Mouse (Mus musculus): ENCODE measurements at regions not wholly inside any gene's neighbourhood (a gene's known extent, or its start where the extent isn't known, plus 50 kb on each side); places are given as distances from the start of the nearest gene placed in this dataset.

DNA sequence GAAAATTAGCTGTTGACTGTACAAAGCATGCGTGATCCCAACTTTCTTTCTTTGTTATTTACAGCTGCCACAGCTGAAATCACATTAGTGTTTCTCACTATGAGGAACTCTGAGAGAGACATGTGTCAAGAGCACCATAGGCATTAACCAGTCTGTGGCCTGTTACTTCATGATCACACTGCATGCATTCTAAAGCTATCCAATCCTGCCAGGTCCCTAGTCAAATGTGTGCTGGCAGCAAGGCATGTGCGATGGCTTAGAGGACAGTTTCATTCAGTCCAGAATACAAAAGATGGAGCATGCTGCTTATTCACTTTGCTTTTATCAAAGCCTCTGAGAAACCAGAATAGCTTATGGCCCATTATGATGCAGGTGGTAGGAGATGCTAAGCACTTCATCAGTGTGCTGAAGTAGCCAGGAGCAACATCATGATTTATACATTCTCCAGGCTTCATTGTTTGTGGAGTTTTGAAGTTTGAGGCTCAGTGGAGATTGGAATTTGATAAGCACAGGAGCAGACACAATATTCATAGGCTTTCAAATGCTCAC is 882.9 kb upstream of the Lrrn3 start:
- no peak for DNase-seq (ENCODE audit: low read depth, low spot score)

- DNase-seq (ENCODE audit: low read depth, low spot score) = no peak
Observed at GRCm38 (mm10) chr12:42338996-42339680, 852.9 kb upstream of the Lrrn3 start.

DNA sequence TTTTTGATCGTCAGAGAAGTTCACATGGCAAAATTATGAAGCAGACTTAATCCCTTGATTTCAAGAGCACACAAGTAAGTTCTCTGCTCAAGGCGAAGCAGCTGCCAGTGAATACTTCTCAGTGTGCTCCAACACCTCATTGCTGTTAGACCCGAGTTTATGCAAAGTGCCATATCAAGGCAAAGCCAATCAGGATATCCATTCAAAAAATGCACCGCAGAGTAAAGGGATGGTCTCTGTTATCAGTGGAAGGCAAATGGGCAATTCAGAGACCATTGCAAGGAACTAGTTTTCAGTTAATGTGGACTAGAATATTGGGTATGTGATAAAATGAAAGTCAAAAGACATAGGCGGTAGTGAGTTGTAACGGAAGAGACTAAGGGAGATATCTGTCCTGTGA is 820.2 kb upstream of the Lrrn3 start:
- DNase-seq (ENCODE audit: low read depth, low spot score) = no peak

- DNase-seq (ENCODE audit: low read depth, low spot score) = no peak
Observed at GRCm38 (mm10) chr12:42277241-42278032, 791.2 kb upstream of the Lrrn3 start.

DNA sequence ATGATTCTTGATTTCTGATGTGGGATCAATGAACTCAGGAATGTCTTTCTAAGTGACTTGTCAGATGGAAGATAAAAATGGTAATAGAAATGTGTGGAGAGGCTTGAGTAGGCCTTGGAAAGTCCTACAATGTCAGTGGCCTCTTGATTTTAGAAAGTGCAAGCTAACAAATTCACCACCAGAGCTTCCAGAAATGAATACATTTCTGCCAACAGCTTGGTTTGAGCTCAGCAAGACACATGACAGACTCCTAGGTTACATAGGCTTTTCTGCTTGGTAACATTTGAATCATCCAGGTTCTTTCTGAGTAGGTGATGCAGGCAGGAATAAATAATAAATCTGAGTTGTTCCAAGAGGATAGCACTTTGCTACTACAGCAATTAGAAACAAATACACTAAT is 764.2 kb upstream of the Lrrn3 start:
- DNase-seq (ENCODE audit: low read depth, low spot score) = no peak

GRCm38 (mm10) chr12:42229235-42229634 is 743.0 kb upstream of the Lrrn3 start:
- no peak for DNase-seq (ENCODE audit: low read depth, low spot score)

DNA sequence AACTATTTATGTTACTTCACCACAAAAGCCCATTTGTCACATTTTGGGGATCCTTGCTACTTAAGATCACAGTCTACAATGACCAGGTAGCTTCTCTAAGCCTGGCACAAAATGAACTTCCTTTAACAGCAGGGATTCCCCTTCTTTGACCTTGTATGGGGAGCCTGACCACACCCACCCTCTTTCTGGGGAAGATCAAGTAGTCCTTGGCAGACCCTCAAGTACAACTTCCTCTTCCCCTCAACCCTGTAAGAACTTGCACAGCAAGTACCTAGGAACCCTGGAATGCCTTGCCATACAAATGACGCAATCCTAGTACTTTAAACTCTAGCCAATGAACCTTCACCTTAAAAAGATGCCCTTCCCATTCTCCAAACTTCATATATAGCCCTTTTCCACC is 695.4 kb upstream of the Lrrn3 start:
- DNase-seq (ENCODE audit: low read depth, low spot score) = no peak

- no peak for DNase-seq (ENCODE audit: low read depth, low spot score)
Observed at GRCm38 (mm10) chr12:42179947-42180669, 693.9 kb upstream of the Lrrn3 start.

DNA sequence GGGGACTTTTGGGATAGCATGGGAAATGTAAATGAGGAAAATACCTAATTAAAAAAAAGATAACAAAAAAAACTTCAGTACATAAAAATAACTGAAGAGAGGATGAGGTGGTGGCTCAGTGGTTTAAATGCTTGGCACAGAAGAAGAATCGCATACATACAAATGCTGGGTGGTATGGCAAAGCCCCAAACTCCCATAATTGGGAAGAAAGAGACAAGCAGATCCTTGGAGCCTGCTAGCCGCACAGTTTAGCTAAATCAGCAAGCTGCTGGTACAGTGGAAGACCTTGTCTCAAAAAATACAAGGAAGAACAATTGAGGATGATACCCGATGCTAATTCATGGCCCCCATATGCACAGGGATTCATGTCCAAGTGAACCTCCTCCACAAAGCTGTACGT is 661.7 kb upstream of the Lrrn3 start:
- no peak for DNase-seq (ENCODE audit: low read depth, low spot score)

GRCm38 (mm10) chr12:42138694-42139442 is 652.6 kb upstream of the Lrrn3 start:
- DNase-seq (ENCODE audit: low read depth, low spot score) = no peak

DNA sequence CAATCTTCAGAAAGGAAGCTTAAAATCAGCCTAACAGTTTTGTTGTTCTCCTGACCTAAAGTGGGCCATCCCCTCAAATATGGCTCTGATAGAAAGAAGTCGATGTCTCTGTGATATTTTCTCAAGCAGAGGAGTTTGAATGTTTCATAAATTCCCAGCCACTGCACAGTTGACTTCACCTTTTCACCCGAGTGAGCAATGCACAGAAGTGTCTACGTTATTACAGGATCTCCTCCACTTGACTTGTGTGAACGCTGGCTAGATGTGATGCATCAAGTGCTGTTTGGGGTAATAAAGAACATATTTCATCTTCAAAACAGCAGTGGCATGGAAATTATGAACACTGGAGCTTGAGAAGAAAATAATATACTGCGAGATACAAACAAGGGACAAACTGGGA is 651.9 kb upstream of the Lrrn3 start:
- no peak for DNase-seq (ENCODE audit: low read depth, low spot score)

GRCm38 (mm10) chr12:42137764-42138163 is 651.5 kb upstream of the Lrrn3 start:
- peak; percentile 60 for DNase-seq (ENCODE audit: low read depth, low spot score)

DNA sequence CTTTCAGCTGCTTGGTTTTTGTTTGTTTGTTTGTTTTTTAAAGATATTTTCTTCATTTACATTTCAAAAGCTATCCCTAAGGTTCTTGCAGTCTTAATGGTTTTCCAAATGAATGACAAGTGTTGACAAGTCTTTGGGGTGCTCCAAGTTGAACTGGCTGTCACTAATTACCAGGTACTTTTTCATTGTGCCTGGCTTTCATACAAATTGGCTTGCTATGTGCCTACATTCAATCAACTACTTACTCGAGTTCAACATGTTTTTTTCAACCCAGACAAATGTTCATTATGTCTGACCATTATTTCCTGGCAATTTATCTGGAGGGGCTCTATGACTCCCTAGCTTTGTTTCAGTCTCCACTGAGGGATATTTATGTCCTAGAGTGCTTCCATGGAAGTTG is 614.0 kb upstream of the Lrrn3 start:
- no peak for DNase-seq (ENCODE audit: low read depth, low spot score)

DNA sequence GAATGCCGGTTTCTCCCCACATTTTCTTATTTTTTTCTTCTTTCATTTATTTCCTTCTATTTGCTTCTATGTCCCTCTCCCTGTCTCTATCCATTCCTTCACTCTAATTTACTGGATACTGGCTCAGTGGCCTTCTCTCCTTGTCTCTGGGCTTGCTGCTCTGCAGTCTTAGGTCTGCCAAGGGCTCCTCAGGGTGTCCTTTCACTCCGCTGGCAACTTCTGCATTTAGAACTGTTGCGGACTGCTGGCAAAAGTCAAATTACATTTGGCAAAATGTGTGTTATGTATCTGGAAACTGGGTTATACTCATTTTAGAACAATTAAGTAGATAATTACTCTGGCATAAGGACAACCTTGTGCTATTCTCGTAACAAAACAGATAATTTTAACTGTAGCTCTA is 584.2 kb upstream of the Lrrn3 start:
- peak; percentile 1 for DNase-seq (ENCODE audit: low read depth, low spot score)

DNA sequence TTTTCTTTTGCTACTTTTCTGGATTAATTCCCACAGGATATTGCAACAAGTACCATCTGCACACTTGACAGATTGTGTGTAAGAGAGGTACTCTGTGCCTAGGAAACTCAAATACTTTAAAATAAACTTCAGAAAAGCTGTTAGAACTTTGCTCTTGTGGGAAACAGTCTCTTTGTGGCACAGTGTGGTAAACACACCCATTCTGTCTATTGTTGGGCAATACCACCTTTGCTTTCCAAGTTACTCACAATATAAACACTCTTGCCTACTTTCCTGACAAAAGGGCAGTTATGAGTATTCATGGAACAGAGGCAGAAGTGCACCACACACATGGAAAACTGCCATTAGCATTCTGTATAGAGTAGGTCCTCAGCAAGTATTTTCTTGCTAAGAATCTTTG is 577.5 kb upstream of the Lrrn3 start:
- no peak for DNase-seq (ENCODE audit: low read depth, low spot score)

DNA sequence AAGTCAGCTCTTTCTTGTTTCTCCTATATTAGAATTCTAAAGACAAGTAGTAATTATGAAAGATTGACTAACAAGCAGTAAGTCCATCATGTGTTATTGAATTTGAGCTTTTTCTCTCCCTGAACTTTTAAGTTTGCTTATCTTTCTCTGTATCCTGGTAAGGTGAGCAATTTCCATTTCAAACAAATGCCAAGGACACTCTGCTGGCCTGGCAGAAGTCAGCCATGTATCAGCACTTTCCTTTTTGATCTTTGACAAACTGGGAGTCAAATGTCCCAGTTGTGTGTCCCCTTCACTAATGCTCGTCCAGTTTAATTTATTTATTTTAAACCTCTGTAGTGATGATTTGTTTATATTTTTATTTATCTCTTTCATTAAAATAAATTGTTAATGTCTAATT is 562.8 kb upstream of the Lrrn3 start:
- no peak for DNase-seq (ENCODE audit: low read depth, low spot score)

DNA sequence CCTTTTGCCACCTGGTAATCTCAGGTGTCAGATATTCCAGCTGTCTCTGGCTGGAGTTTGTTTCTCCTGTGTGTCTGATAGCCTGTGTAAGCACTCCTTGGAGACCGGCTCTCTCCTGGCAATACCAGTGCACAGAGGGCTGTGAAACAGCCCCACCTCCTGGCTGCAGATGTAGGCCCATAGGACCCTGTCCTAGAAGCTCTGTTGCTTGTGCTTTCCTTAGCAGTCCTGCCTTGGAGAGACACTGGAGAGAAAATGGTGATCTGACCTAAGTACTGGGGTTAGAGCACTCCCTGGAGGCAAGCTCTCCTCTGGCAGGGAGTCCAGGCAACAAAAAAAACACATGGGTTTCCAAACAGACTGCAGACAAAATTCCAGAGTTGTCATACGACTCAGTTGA is 541.6 kb upstream of the Lrrn3 start:
- no peak for DNase-seq (ENCODE audit: low read depth, low spot score)

GRCm38 (mm10) chr12:42017506-42017905 is 531.3 kb upstream of the Lrrn3 start:
- no peak for DNase-seq (ENCODE audit: low read depth, low spot score)

DNA sequence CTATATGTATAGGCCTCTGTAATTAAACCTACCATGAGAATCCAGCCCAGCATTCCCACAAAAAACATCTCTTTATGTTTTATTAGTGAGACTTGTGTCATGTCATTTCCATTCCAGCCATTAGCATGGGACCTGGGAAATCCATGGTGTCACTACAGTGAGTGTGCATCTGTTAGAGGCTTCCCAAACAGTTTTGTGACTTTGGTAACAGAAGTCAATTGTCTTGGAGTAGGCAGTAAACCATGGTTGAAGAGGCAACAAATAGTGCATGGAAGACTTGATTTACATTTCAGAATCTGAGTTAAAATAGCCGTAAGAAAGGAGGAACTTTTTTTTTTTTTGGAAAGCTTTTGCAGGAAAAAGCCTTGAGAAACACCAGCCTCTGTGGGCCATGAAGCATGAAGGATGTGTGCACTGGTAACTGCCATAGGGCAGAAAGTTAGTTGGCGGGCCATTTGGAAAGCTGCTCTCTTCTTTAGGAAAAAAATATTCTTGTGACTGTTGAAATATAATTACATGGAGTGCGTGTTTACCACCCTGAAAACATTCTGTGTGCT is 522.7 kb upstream of the Lrrn3 start:
- no peak for DNase-seq (ENCODE audit: low read depth, low spot score)

DNA sequence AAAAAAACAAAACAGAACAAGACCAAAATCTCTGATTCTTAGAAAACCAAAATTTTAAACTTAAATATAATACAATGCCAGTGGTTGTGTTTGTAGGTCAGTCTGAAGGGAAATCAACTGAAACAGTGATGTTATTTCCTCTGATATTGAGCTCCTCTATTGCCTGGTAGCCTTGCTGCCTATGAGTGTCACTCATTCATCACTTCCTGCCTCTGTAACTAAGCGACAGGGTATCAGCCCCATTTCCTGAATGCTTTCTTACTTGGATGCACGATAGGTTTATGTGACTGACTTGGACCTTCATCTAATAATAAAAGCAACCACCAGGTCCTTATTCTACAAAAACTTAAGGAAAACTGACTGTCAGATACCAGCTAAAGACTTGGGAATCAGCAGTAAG is 520.7 kb upstream of the Lrrn3 start:
- no peak for DNase-seq (ENCODE audit: low read depth, low spot score)

All from brain, embryonic 18.5 days (tissue).